ENCODE assay signal across 14 mouse cellular contexts in genomic region chr7:136840224-136840623, GRCm38 (mm10).
"Had no signal": no experiment of that assay in that cellular context is flagged by ENCODE, and none has a peak within 500 bp of the region (broad histone marks: within the 10 kb centered on the region; RNA-seq: fewer than 3 reads in every experiment).

No protein-coding gene starts in this region.

- DNase-seq: kidney, adult 8-10 months; kidney, postnatal 25 days; lung, adult 18-20 months; lung, postnatal 36 days; midbrain, embryonic 14.5 days; right cerebral cortex, postnatal 14 days; thymus, postnatal 14 days had no signal

- H3K4me3 ChIP-seq: left cerebral cortex, adult 2 months; limb, embryonic 12.5 days; midbrain, embryonic 10.5 days; myocyte; neural tube, embryonic 12.5 days had no signal

- ATAC-seq: lung, postnatal 0 days had no signal

- H3K27ac ChIP-seq: left cerebral cortex, adult 2 months; limb, embryonic 12.5 days; liver, embryonic 14.5 days; midbrain, embryonic 10.5 days; neural tube, embryonic 12.5 days had no signal

- H3K9ac ChIP-seq: limb, embryonic 12.5 days; liver, embryonic 14.5 days; neural tube, embryonic 12.5 days had no signal

- H3K9me3 ChIP-seq: limb, embryonic 12.5 days; midbrain, embryonic 10.5 days; neural tube, embryonic 12.5 days had no signal

- H3K4me2 ChIP-seq: limb, embryonic 12.5 days; neural tube, embryonic 12.5 days had no signal

- H3K27me3 ChIP-seq: neural tube, embryonic 12.5 days had no signal

- H3K36me3 ChIP-seq: limb, embryonic 12.5 days; midbrain, embryonic 10.5 days; neural tube, embryonic 12.5 days had no signal
